Mouse (Mus musculus) MEL (cell line): ENCODE results near the gene Ndufa7. TPM values are rescaled to one million over a fixed set of nuclear protein-coding genes. Genes with fewer than 3 reads are reported as not detected.

Experiments
- DNase-seq: peaks from one replicate; pipeline ENCODE4 v3.0.0; 2011; ENCODE audit warnings: low read depth, low spot score
- H3K27ac ChIP-seq: 2 replicates; pipeline ENCODE4 v1.5.1; 2012; ENCODE audit warnings: low read depth, mild to moderate bottlenecking, control low read depth, low read length, moderate library complexity; ENCODE audit not compliant: control insufficient read depth
- H3K27me3 ChIP-seq, 2 experiments: fragments of 150-350 bp in 1 of 2; sonication (generic) in 1 of 2; 2 replicates each; pipeline ENCODE4 v1.6.1; 2012; ENCODE audit warnings: low read length in 2 of 2, mild to moderate bottlenecking in 2 of 2, improper control_type of control experiment in 1 of 2, moderate library complexity in 1 of 2; ENCODE audit not compliant: insufficient read depth in 2 of 2, control insufficient read depth in 1 of 2
- H3K36me3 ChIP-seq, 2 experiments: 2 replicates each; pipeline ENCODE4 v1.6.1; 2012 to 2014; ENCODE audit warnings: low read length in 2 of 2, improper control_type of control experiment in 1 of 2, inconsistent platforms in 1 of 2, mild to moderate bottlenecking in 1 of 2; ENCODE audit not compliant: insufficient read depth in 2 of 2, control insufficient read depth in 1 of 2
- H3K4me1 ChIP-seq, 2 experiments: fragments of 150-350 bp in 1 of 2; sonication (generic) in 1 of 2; 2 replicates each; pipeline ENCODE4 v1.6.1; 2012; ENCODE audit warnings: low read length in 2 of 2, improper control_type of control experiment in 1 of 2, mild to moderate bottlenecking in 1 of 2; ENCODE audit not compliant: insufficient read depth in 2 of 2, control insufficient read depth in 1 of 2
- H3K4me3 ChIP-seq, 2 experiments: fragments of 150-350 bp in 1 of 2; sonication (generic) in 1 of 2; 2 replicates each; pipeline ENCODE4 v1.5.1; 2012; ENCODE audit warnings: low read depth in 2 of 2, low read length in 2 of 2, mild to moderate bottlenecking in 2 of 2, moderate library complexity in 2 of 2, control low read depth in 1 of 2, improper control_type of control experiment in 1 of 2; ENCODE audit not compliant: control insufficient read depth in 1 of 2, insufficient read depth in 1 of 2
- H3K79me2 ChIP-seq: 2 replicates; pipeline ENCODE4 v1.6.1; 2012; ENCODE audit warnings: mild to moderate bottlenecking, low read length, moderate library complexity; ENCODE audit not compliant: control insufficient read depth, poor library complexity, insufficient read depth
- H3K9ac ChIP-seq: 2 replicates; pipeline ENCODE4 v1.6.1; 2012; ENCODE audit warnings: low read depth, mild to moderate bottlenecking, control low read depth, low read length, moderate library complexity; ENCODE audit not compliant: control insufficient read depth, poor library complexity, severe bottlenecking
- H3K9me3 ChIP-seq: fragments of 150-350 bp; sonication (generic); replicated peaks from 2 replicates; pipeline ENCODE4 v1.6.1; 2012; ENCODE audit warnings: mild to moderate bottlenecking, low read length, improper control_type of control experiment, moderate library complexity; ENCODE audit not compliant: insufficient read depth
- CHD2 ChIP-seq: IDR thresholded peaks from 2 replicates; pipeline ENCODE4 v1.6.1; 2011; ENCODE audit warnings: low read length, improper control_type of control experiment
- CTCF ChIP-seq, 3 experiments: IDR thresholded peaks in 2 of 3; conservative IDR thresholded peaks in 1 of 3; 2 replicates each; pipeline ENCODE4 v1.5.1; 2011 to 2012; ENCODE audit warnings: low read length in 3 of 3, low read depth in 2 of 3, mild to moderate bottlenecking in 2 of 3, improper control_type of control experiment in 1 of 3, inconsistent platforms in 1 of 3, mixed read lengths in 1 of 3, moderate library complexity in 1 of 3; ENCODE audit not compliant: control insufficient read depth in 1 of 3, insufficient read depth in 1 of 3, poor library complexity in 1 of 3, severe bottlenecking in 1 of 3
- ELF1 ChIP-seq: IDR thresholded peaks from 2 replicates; pipeline ENCODE4 v1.6.1; 2014; ENCODE audit warnings: low read depth, mild to moderate bottlenecking, inconsistent platforms, low read length, improper control_type of control experiment, moderate library complexity
- ETS1 ChIP-seq: IDR thresholded peaks from 2 replicates; pipeline ENCODE4 v1.6.1; 2012; ENCODE audit warnings: low read depth, mild to moderate bottlenecking, inconsistent platforms, low read length, improper control_type of control experiment, moderate library complexity
- GABPA ChIP-seq: IDR thresholded peaks from 2 replicates; pipeline ENCODE4 v1.6.1; 2012; ENCODE audit warnings: low read depth, mild to moderate bottlenecking, inconsistent platforms, low read length, improper control_type of control experiment, moderate library complexity
- GATA1 ChIP-seq: IDR thresholded peaks from 2 replicates; pipeline ENCODE4 v1.6.1; 2011; ENCODE audit warnings: low read depth, low read length, improper control_type of control experiment
- HCFC1 ChIP-seq: IDR thresholded peaks from 2 replicates; pipeline ENCODE4 v1.6.1; 2012; ENCODE audit warnings: low read depth, mild to moderate bottlenecking, inconsistent platforms, low read length, improper control_type of control experiment, moderate library complexity
- JUND ChIP-seq: IDR thresholded peaks from 2 replicates; pipeline ENCODE4 v1.6.1; 2011; ENCODE audit warnings: low read depth, mild to moderate bottlenecking, improper control_type of control experiment, low read length
- MAFK ChIP-seq: IDR thresholded peaks from 2 replicates; pipeline ENCODE4 v1.6.1; 2011; ENCODE audit warnings: low read depth, mild to moderate bottlenecking, low read length, improper control_type of control experiment, borderline replicate concordance
- MAX ChIP-seq: IDR thresholded peaks from 2 replicates; pipeline ENCODE4 v1.6.1; 2011; ENCODE audit warnings: low read length, improper control_type of control experiment
- MAZ ChIP-seq: IDR thresholded peaks from 2 replicates; pipeline ENCODE4 v1.6.1; 2012; ENCODE audit warnings: low read depth, mild to moderate bottlenecking, inconsistent platforms, low read length, improper control_type of control experiment
- MXI1 ChIP-seq: IDR thresholded peaks from 2 replicates; pipeline ENCODE4 v1.6.1; 2011; ENCODE audit warnings: mild to moderate bottlenecking, low read depth, low read length, improper control_type of control experiment
- MYC ChIP-seq: IDR thresholded peaks from 2 replicates; pipeline ENCODE4 v1.6.1; 2011; ENCODE audit warnings: low read depth, mild to moderate bottlenecking, low read length, improper control_type of control experiment, moderate library complexity
- NELFE ChIP-seq: IDR thresholded peaks from 2 replicates; pipeline ENCODE4 v1.6.1; 2011; ENCODE audit warnings: low read depth, low read length, improper control_type of control experiment
- NRF1 ChIP-seq: IDR thresholded peaks from 2 replicates; pipeline ENCODE4 v1.6.1; 2014; ENCODE audit warnings: low read depth, mild to moderate bottlenecking, inconsistent platforms, low read length, improper control_type of control experiment, moderate library complexity; ENCODE audit not compliant: poor library complexity, insufficient read depth, severe bottlenecking
- POLR2A ChIP-seq, 2 experiments: IDR thresholded peaks; 2 replicates each; pipeline ENCODE4 v1.6.1; 2011 to 2012; ENCODE audit warnings: low read length in 2 of 2, mild to moderate bottlenecking in 2 of 2, control low read depth in 1 of 2, improper control_type of control experiment in 1 of 2, low read depth in 1 of 2, moderate library complexity in 1 of 2; ENCODE audit not compliant: control insufficient read depth in 1 of 2, insufficient read depth in 1 of 2, poor library complexity in 1 of 2
- POLR2AphosphoS2 ChIP-seq: IDR thresholded peaks from 2 replicates; pipeline ENCODE4 v1.6.1; 2011; ENCODE audit warnings: low read length, improper control_type of control experiment
- POLR2AphosphoS5 ChIP-seq: IDR thresholded peaks from 2 replicates; pipeline ENCODE4 v1.6.1; 2012; ENCODE audit warnings: low read depth, borderline replicate concordance, mild to moderate bottlenecking, inconsistent platforms, low read length, moderate library complexity, mixed read lengths
- SIN3A ChIP-seq: IDR thresholded peaks from 2 replicates; pipeline ENCODE4 v1.6.1; 2012; ENCODE audit warnings: low read length, improper control_type of control experiment, inconsistent platforms
- TCF12 ChIP-seq: IDR thresholded peaks from 2 replicates; pipeline ENCODE4 v1.6.1; 2014; ENCODE audit warnings: low read depth, mild to moderate bottlenecking, inconsistent platforms, low read length, improper control_type of control experiment, moderate library complexity
- UBTF ChIP-seq: IDR thresholded peaks from 2 replicates; pipeline ENCODE4 v1.6.1; 2012; ENCODE audit warnings: low read depth, mild to moderate bottlenecking, inconsistent platforms, low read length, improper control_type of control experiment, moderate library complexity, borderline replicate concordance; ENCODE audit not compliant: insufficient read depth
- USF1 ChIP-seq: IDR thresholded peaks from 2 replicates; pipeline ENCODE4 v1.6.1; 2014; ENCODE audit warnings: low read depth, mild to moderate bottlenecking, inconsistent platforms, low read length, improper control_type of control experiment, moderate library complexity
- ZC3H11A ChIP-seq: IDR thresholded peaks from 2 replicates; pipeline ENCODE4 v1.6.1; 2012; ENCODE audit warnings: low read depth, mild to moderate bottlenecking, inconsistent platforms, low read length, improper control_type of control experiment
- ZKSCAN1 ChIP-seq: IDR thresholded peaks from 2 replicates; pipeline ENCODE4 v1.6.1; 2012; ENCODE audit warnings: low read depth, mild to moderate bottlenecking, inconsistent platforms, low read length, improper control_type of control experiment, moderate library complexity
- ZMIZ1 ChIP-seq: IDR thresholded peaks from 2 replicates; pipeline ENCODE4 v1.6.1; 2012; ENCODE audit warnings: low read depth, mild to moderate bottlenecking, inconsistent platforms, low read length, improper control_type of control experiment, moderate library complexity
- polyA plus RNA-seq, 2 experiments: library from polyadenylated mRNA; stranded (reverse) in 1 of 2; unstranded in 1 of 2; fragments of >175 nt in 1 of 2; fragments of >200 nt in 1 of 2; gene quantifications; 2 replicates each; pipeline versions ENCODE4 v1.2.1 to v1.2.4; 2012; ENCODE audit warnings: low replicate concordance in 2 of 2, low read depth in 1 of 2; ENCODE audit not compliant: insufficient read length in 2 of 2, insufficient read depth in 1 of 2, missing spikeins in 1 of 2
- total RNA-seq: library from RNA; depleted of rRNA; stranded (reverse); fragments of 300-350 nt; gene quantifications from 2 replicates; pipeline ENCODE4 v1.2.3, GENCODE M21; 2012

Gene Ndufa7
- total and polyA plus RNA-seq, 3 experiments = 326 to 370 TPM; not detected in 1

DNA sequence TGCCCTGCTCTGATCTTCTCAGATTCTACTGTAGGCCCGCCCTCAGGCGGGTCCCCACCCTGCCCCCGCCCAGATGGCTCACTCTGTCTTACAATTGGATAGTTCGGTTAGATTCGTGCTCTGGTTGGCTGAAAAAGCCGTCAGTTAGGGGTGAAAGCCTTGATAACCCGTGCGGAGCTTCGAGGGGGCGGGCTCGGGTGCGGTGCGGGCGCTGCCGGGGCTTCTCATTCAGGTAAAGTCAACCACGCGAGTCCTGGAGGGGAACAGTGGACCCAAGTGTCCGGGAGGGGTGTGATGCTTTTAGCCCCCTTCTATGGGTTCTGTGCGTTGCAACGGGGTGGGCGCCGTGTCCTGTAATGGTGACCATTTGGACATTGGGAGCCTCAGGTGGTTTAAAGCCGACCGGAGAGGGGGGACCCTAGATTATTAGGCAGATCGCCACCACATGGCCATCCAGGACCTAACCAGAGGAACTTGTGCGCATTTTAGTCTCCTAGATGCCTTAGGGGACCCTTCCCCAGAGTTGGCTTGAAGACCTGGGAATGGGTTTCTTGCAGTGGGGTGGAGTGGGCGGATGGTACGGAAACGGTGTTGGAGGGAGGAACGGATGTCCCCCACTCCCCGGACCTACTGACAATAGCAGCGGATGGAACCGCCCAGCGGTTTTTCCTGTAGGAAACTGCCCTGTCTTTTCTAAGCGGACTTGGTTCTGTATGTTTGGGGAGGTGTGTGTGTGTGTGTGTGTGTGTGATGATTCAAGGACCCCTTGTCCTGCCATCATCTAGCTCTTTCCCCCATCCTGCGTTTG lies 13.8 kb upstream of the Ndufa7 start, which contains the start of gene Kank3:
TSS of gene Kank3 (plus strand) at position 186 of the 808 bp plus-strand sequence.
- H3K27me3 ChIP-seq = no peaks in the 10 kb centered on the region
- no peaks in the 10 kb centered on the region for H3K79me2 ChIP-seq
- H3K4me3 ChIP-seq = peak within 1 kb of the TSS; percentile 83 to 86
- no peak within 1 kb of the TSS for H3K27ac ChIP-seq
- peaks cover 0 to 4% of the 10 kb centered on the region in 2 experiments; a peak in 1 of 4 replicates for H3K36me3 ChIP-seq
- DNase-seq = peak; percentile 96
- no peaks in the 10 kb centered on the region for H3K9me3 ChIP-seq
- H3K9ac ChIP-seq = peak within 1 kb of the TSS; percentile 66
- H3K4me1 ChIP-seq = peaks cover 5 to 9% of the 10 kb centered on the region in 2 experiments
- TF ChIP-seq MXI1 (peak; percentile 57), POLR2A (IDR thresholded peaks at IDR 0.05; ENCODE audit: control insufficient read depth in 1 of 2, insufficient read depth in 1 of 2, low read depth in 1 of 2, low read length in 2 of 2, poor library complexity in 1 of 2) (peak; percentile 58 to 64; a peak in 2 of 4 replicates), ZC3H11A (no peak), GATA1 (peak; percentile 80), NELFE (peak; percentile 31; the same call in 1 of the 2 replicates), MAZ (peak; percentile 66; the same call in 1 of the 2 replicates), ETS1 (no peak), GABPA (no peak), POLR2AphosphoS2 (no peak), MAFK (no peak), ELF1 (no peak), HCFC1 (peak; percentile 18; the same call in 1 of the 2 replicates), CTCF (IDR thresholded peaks at IDR 0.05 in 2 of 3, conservative IDR thresholded peaks at IDR 0.05 in 1 of 3; ENCODE audit: control insufficient read depth in 1 of 3, insufficient read depth in 1 of 3, low read depth in 2 of 3, low read length in 3 of 3, poor library complexity in 1 of 3, severe bottlenecking in 1 of 3) (no peak; a peak in 1 of 6 replicates), MAX (no peak), CHD2 (peak; percentile 86), SIN3A (peak; percentile 39), NRF1 (0 out of 2 replicates have a peak, but pooled peaks have one; percentile 31), MYC (no peak), USF1 (peak; percentile 31; the same call in 1 of the 2 replicates), JUND (no peak), POLR2AphosphoS5 (no peak), TCF12 (no peak), ZMIZ1 (no peak), UBTF (no peak), ZKSCAN1 (no peak)
- TF ChIP-seq, all 39 proteins: peak for 10
